Mouse (Mus musculus): ENCODE data around the gene Map3k1.

DNA sequence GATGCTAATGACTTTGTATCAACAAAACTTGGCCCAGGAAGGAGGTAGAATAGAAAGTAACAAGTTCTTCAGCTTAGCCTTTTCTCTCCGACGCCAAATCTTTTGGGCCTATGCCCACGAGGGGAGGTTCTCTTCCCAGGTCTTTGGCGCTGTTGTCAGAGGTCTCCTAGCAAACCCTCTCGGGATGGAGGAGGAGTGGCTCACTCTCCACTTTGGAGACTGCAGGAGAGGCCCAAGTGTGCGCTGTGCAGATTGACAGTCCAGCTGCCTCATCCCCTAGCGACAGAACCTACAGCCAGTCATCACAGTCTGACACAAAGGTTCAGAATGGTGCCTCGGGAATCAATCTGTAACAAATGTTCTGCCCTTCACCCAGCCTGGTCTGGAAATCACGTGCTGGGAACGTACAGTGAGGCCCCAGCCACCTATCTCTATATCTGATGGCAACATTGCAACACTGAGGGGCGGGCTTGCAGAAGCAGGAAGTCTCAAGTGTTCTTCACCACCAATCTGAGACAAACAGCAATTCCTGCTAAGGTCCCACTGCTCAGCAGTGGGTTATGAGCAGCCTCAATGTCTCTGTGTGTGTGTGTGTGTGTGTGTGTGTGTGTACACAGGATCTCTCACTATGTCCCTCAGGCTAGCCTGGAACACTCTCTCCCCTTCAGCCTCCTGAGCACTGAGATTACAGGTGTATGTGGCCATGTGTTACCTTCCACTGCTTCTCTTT lies 12.4 kb downstream of the Map3k1 start:
- TF ChIP-seq CTCF (IDR thresholded peaks at IDR 0.05; ENCODE audit: low read depth) (no peak), EP300 (optimal IDR thresholded peaks at IDR 0.05) (no peak)

All from stomach, postnatal 0 days (tissue).